Mouse (Mus musculus) megakaryocyte, embryonic 14.5 days (primary cell): ENCODE results near the gene 5730455P16Rik.

Experiments
- FLI1 ChIP-seq: IDR thresholded peaks from 2 replicates; pipeline ENCODE4 v1.6.1; 2012; ENCODE audit warnings: low read length, inconsistent platforms, mixed read lengths
- GATA1 ChIP-seq: IDR thresholded peaks from 3 replicates; pipeline ENCODE4 v1.6.1; 2012; ENCODE audit warnings: mixed read lengths, low read length, inconsistent platforms, borderline replicate concordance

DNA sequence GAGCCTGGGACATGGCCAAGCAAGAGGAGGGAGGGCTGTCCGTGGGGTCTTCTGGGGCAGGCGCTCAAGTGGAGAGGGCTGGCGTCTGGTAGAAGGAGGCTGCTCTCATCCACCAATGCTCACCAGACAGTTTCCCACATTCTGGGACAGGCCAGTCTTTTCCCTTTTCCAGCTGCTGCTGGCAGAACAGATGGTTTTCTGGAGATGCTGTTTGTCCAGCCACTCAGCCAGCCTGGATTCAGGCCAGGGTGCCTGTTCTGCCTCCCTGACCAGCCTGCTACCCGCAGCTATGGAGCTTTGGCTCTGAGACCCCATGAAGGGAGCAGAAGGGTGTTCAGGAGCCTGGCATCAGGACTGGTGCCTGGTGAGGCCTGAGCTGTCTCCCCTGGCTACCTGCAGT is 66.6 kb downstream of the 5730455P16Rik start:
- no peak for TF ChIP-seq GATA1
- TF ChIP-seq FLI1 = no peak
